Mouse (Mus musculus) thymus, postnatal 10 days (tissue): ENCODE results near the gene A130010J15Rik.
A peak's percentile ranks its signal among the peaks of the same experiment; 100 is the strongest.

ENCODE experiments used
- DNase-seq, 2 experiments: peaks; one replicate each; pipeline ENCODE4 v3.0.0; 2021; ENCODE audit warnings: low spot score in 2 of 2

The A130010J15Rik gene

DNA sequence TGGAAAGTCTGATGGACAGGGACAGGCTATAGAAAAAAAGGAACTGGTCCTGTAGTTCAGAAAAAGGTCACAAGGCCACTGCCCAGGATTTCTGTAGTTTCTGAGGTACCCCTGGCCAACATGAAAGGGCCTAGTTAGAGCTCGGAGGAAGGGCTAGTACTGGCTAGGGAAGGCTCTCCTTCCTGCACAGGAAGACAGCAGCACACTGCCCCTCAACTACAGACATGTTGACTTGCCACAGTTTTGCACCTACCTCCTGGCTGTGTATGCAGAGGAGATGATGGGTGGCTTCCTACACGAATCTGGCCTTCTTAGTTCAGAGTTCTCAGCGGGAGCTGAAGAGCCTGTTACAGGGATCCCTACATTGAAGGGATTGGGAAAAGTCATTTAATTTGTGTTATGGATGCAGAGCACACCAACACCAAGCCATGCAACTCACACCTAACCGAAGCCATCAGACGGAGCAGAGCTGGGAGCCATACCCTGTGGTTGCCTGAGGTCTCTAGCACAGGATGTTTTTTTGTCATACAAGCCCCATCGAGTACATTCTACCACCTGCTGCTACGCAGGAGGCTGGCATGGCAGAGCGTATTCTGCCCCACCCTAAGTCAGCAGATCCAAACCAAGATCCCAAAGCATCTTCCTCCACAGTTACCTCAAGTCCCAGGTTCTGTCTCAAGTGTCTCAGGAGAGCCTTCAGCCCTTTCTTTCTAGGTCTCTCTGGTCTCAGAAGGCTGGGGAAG, 33.0 kb downstream of the A130010J15Rik start:
- DNase-seq: peak; percentile 62 to 65

DNA sequence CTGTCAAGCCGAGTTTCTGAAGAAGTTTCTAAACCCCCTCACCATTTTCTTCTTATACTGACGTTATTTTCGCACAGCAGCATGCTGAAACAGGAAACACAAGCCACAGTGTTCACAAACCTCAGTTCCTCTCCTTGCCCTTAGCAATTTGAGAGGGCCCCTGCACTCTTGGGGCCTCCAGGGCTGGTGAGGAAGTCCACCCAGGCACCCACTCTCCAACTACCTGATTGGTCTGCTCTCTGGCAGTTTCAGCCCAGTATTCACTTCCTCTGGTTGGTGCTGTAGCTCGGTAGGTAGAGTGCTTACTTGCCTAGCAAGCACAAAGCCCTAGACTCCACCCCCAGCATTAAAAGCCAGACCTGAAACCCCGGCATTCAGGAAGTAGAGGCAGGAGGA, 33.5 kb downstream of the A130010J15Rik start, which contains the start of gene Traf3ip3:
Gene Traf3ip3, minus strand, starts transcription at position 321 of the 396 bp plus-strand sequence.
- DNase-seq: peak; percentile 79 to 85

- no peak for DNase-seq
Measured at GRCm38 (mm10) chr1:193203821-193204220, 36.0 kb downstream of the A130010J15Rik start.

GRCm38 (mm10) chr1:193205431-193205830, 37.6 kb downstream of the A130010J15Rik start:
- DNase-seq: no peak

- DNase-seq: no peak
Measured at GRCm38 (mm10) chr1:193207503-193207902, 39.7 kb downstream of the A130010J15Rik start, which contains the start of gene Lamb3. TSS of gene Lamb3 (plus strand) at chr1:193207699.

GRCm38 (mm10) chr1:193208178-193208577, 40.3 kb downstream of the A130010J15Rik start:
- peak; percentile 61 to 76 for DNase-seq

DNA sequence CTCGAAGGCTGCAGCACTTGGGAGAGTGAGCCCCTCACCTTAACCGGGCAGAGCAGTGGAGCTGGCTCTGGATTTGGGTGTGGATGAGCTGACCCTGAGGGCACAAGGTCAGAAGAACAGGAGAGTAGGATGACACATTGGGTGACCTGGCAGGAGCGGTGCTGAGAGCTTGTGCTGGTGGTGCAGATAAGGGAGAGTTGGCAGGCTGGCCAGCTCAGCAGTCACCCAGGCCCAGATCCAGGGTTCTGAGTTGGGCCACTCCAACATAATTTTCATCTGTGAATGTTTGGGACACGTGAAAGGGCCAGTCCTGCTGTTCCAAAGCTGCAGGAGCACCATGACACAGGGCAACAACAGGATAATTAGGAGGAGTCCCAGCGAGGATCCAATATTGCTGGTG, 43.5 kb downstream of the A130010J15Rik start:
- DNase-seq: no peak

DNA sequence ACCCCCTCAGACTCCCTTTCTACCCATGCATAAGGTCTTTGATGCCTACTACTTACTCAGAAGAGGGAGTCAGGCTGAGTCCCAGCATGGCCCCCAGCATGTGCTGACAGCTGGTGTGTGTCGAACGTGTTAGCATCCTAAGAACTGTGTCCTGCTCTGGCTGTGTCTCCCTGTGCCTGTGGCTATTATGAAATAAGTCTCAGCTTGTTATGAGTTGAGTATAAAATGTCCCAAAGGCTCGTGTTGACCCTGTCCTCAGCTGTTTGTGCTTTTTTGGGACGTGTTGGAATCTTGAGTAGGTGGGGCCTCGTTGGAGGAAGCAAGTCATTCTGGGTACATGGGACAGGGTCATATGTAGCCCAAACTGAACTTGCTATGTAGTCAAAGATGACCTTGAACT, 46.2 kb downstream of the A130010J15Rik start:
- no peak for DNase-seq

DNA sequence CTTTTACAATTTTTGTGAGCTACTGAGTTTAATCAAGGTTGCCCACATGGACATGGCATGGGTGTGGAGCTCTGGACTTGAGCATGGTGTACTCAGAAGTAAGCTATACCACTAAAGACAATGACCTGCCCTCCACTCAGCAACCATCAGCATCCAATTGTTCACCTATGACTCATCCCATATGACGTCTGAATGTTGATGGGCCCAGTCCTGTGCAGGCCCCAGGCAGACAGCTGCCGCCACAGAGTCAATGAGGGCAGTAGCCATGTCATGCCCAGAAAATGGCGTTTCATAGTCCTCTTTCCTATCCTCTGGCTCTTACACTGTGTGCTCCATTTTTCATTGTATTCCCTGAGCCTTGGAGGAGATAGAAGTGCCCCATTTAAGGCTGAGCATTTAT, 48.2 kb downstream of the A130010J15Rik start:
- no peak for DNase-seq

DNA sequence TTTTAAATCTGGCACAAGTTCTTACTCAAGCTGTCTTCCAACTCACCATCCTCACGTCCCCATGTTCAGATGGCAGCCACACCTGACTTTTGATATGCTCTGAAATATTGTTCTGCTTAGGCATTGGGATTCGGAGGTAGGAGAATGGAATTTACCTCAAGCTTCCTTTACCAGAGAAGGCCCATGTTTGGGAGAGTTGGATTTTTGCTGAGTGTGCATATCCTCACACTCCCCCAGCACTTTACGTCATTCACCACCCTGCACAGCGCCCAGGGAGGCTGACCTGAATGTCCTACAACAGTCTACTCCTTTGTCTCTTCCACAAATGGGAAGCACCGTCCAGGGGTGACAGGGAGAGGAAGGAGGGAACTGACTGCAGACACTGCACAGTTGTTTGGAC, 52.6 kb downstream of the A130010J15Rik start:
- DNase-seq: no peak

- no peak for DNase-seq
Measured at GRCm38 (mm10) chr1:193225531-193225930, 57.7 kb downstream of the A130010J15Rik start.

- no peak for DNase-seq
Measured at GRCm38 (mm10) chr1:193226114-193226513, 58.3 kb downstream of the A130010J15Rik start.

- DNase-seq: no peak
Measured at GRCm38 (mm10) chr1:193226724-193227522, 59.1 kb downstream of the A130010J15Rik start.
